Mouse (Mus musculus) cerebral cortex, adult 2 months (tissue): ENCODE results near the gene Hapln2.

Experiments
- whole genome bisulfite sequencing: fragments of 180-500 bp; shearing (Covaris S2); methylation state at CpG from one replicate; pipeline ENCODE4 v1.1.7; 2018; 5-methylcytosine and 5-hydroxymethylcytosine counted together

The Hapln2 gene

GRCm38 (mm10) chr3:88027434-88028186 lies at the start of gene Hapln2:
Hapln2 (minus strand) TSS chr3:88027583.
- 58% methylated on average over 5 of the region's 5 CpGs for WGBS

GRCm38 (mm10) chr3:88074766-88075165 lies 47.4 kb upstream of the Hapln2 start:
- whole genome bisulfite sequencing = 91% methylated on average over 8 of the region's 8 CpGs

- WGBS = 89% methylated on average over 2 of the region's 2 CpGs
Measured at GRCm38 (mm10) chr3:88074351-88074750, 47.0 kb upstream of the Hapln2 start.

GRCm38 (mm10) chr3:88073631-88074030 lies 46.2 kb upstream of the Hapln2 start:
- WGBS = 83% methylated on average over 2 of the region's 2 CpGs

- under 1% methylated on average over 5 of the region's 5 CpGs for WGBS
Measured at GRCm38 (mm10) chr3:88071783-88072182, 44.4 kb upstream of the Hapln2 start.

- WGBS = 19% methylated on average over 2 of the region's 2 CpGs
Measured at GRCm38 (mm10) chr3:88068386-88068785, 41.0 kb upstream of the Hapln2 start.

- under 1% methylated on average over 60 of the region's 60 CpGs for WGBS
Measured at GRCm38 (mm10) chr3:88057902-88058696, 30.7 kb upstream of the Hapln2 start, which contains the start of gene Naxe. Naxe (minus strand) TSS chr3:88058495.

- 89% methylated on average over 6 of the region's 6 CpGs for WGBS
Measured at GRCm38 (mm10) chr3:88057030-88057429, 29.6 kb upstream of the Hapln2 start.

GRCm38 (mm10) chr3:88049532-88049931 lies 22.1 kb upstream of the Hapln2 start:
- WGBS = 92% methylated on average over 3 of the region's 3 CpGs

- WGBS = 9% methylated on average over 36 of the region's 36 CpGs
Measured at GRCm38 (mm10) chr3:88042661-88043421, 15.5 kb upstream of the Hapln2 start, which contains the start of gene Gpatch4. Gpatch4 (plus strand) TSS chr3:88043108.

GRCm38 (mm10) chr3:88035561-88036293 lies 8.3 kb upstream of the Hapln2 start:
- WGBS = 71% methylated on average over 1 of the region's 1 CpGs

GRCm38 (mm10) chr3:88033506-88033905 lies 6.1 kb upstream of the Hapln2 start:
- 77% methylated on average over 5 of the region's 5 CpGs for WGBS

- WGBS = 37% methylated on average over 19 of the region's 19 CpGs
Measured at GRCm38 (mm10) chr3:88030608-88031395, 3.4 kb upstream of the Hapln2 start.

- WGBS = 67% methylated on average over 7 of the region's 7 CpGs
Measured at GRCm38 (mm10) chr3:88026823-88027222, 560 bp downstream of the Hapln2 start.

- 2% methylated on average over 81 of the region's 81 CpGs for WGBS
Measured at GRCm38 (mm10) chr3:88023192-88024074, 4.0 kb downstream of the Hapln2 start.

GRCm38 (mm10) chr3:88022322-88023191 lies 4.8 kb downstream of the Hapln2 start:
- WGBS = 7% methylated on average over 66 of the region's 66 CpGs

- 18% methylated on average over 6 of the region's 6 CpGs for WGBS
Measured at GRCm38 (mm10) chr3:88010634-88011265, 16.6 kb downstream of the Hapln2 start.
